Mouse (Mus musculus) forebrain, embryonic 11.5 days (tissue): ENCODE results near the gene Acvrl1. TPM values are rescaled to one million over a fixed set of nuclear protein-coding genes. Genes with fewer than 3 reads are reported as not detected.

Experiments used
- ATAC-seq: fragments of 200-750 bp; cut with Nextera tagmentation; replicated peaks from 2 replicates; pipeline ENCODE4 v1.8.0; 2017; ENCODE audit warnings: moderate TSS enrichment; ENCODE audit not compliant: low FRiP score
- DNase-seq: peaks from one replicate; pipeline ENCODE4 v3.0.0-alpha.2; 2017; ENCODE audit warnings: low spot score
- H3K27ac ChIP-seq: fragments of 300-500 bp; sonication (generic); 2 replicates; pipeline ENCODE4 v1.5.1; 2014; ENCODE audit warnings: low read depth, low read length
- H3K27me3 ChIP-seq: fragments of 300-500 bp; sonication (generic); 2 replicates; pipeline ENCODE4 v1.6.1; 2014; ENCODE audit warnings: mild to moderate bottlenecking, low read length, mixed read lengths; ENCODE audit not compliant: control insufficient read depth, insufficient read depth
- H3K36me3 ChIP-seq: fragments of 300-500 bp; sonication (generic); 2 replicates; pipeline ENCODE4 v1.6.1; 2014; ENCODE audit warnings: mild to moderate bottlenecking, low read length, moderate library complexity, mixed read lengths; ENCODE audit not compliant: control insufficient read depth, insufficient read depth
- H3K4me1 ChIP-seq: fragments of 300-500 bp; sonication (generic); replicated peaks from 2 replicates; pipeline ENCODE4 v1.6.1; 2014; ENCODE audit warnings: low read length, mixed read lengths; ENCODE audit not compliant: control insufficient read depth, insufficient read depth
- H3K4me2 ChIP-seq: fragments of 300-500 bp; sonication (generic); 2 replicates; pipeline ENCODE4 v1.6.1; 2014; ENCODE audit warnings: low read depth, mild to moderate bottlenecking, low read length, moderate library complexity, mixed read lengths; ENCODE audit not compliant: severe bottlenecking
- H3K4me3 ChIP-seq: fragments of 300-500 bp; sonication (generic); 2 replicates; pipeline ENCODE4 v1.5.1; 2014; ENCODE audit warnings: low read depth, low read length
- H3K9ac ChIP-seq: fragments of 300-500 bp; sonication (generic); 2 replicates; pipeline ENCODE4 v1.6.1; 2014; ENCODE audit warnings: low read length
- H3K9me3 ChIP-seq: fragments of 300-500 bp; sonication (generic); 2 replicates; pipeline ENCODE4 v1.6.1; 2016; ENCODE audit warnings: low read length, mixed read lengths; ENCODE audit not compliant: control insufficient read depth
- WGBS: fragments of 180-500 bp; shearing (Covaris S2); extraction: QIAGEN DNeasy Blood & Tissue Kit; methylation state at CpG from one replicate; pipeline ENCODE4 v1.1.7; 2014; 5-methylcytosine and 5-hydroxymethylcytosine counted together
- polyA plus RNA-seq: library from polyadenylated mRNA; unstranded; fragments of >200 nt; fragmentation: Nextera tagmentation; extraction: Ambion mirVana; gene quantifications from 2 replicates; pipeline ENCODE4 v1.2.1, GENCODE M21; 2014

Gene Acvrl1
- polyA plus RNA-seq, 1 experiment from 2014 or later: 7.2 TPM

GRCm38 (mm10) chr15:101181500-101181899, 53.2 kb downstream of the Acvrl1 start:
- Histone ChIP-seq H3K4me2 (no peak overlapping the region), H3K27ac (no peak overlapping the region)

GRCm38 (mm10) chr15:101182676-101183075, 54.4 kb downstream of the Acvrl1 start:
- H3K4me3 ChIP-seq: no peak overlapping the region
- H3K4me2 ChIP-seq: no peak overlapping the region
- DNase-seq (no peak), ATAC-seq (no peak)
- peaks cover 9% of the 10 kb centered on the region; the same call in 1 of the 2 replicates for H3K4me1 ChIP-seq
- no peaks in the 10 kb centered on the region for H3K27me3 ChIP-seq
- no peak overlapping the region for H3K27ac ChIP-seq
- no peak overlapping the region for H3K9ac ChIP-seq
- H3K9me3 ChIP-seq: no peaks in the 10 kb centered on the region
- 80% methylated on average over 5 of the region's 5 CpGs for WGBS
- H3K36me3 ChIP-seq: peaks cover 5% of the 10 kb centered on the region

More at GRCm38 (mm10) chr15:101181500-101181899, 53.2 kb downstream of the Acvrl1 start:
- peaks cover 5% of the 10 kb centered on the region for H3K36me3 ChIP-seq
- H3K4me1 ChIP-seq: peaks cover 15% of the 10 kb centered on the region; the same call in 1 of the 2 replicates
- H3K4me3 ChIP-seq: no peak overlapping the region
- H3K9ac ChIP-seq: no peak overlapping the region
- WGBS: 17% methylated on average over 4 of the region's 4 CpGs
- no peaks in the 10 kb centered on the region for H3K9me3 ChIP-seq
- no peak for DNase-seq
- ATAC-seq: no peak
- H3K27me3 ChIP-seq: no peaks in the 10 kb centered on the region

GRCm38 (mm10) chr15:101184300-101184699, 56.0 kb downstream of the Acvrl1 start:
- H3K4me1 ChIP-seq: peaks cover 9% of the 10 kb centered on the region; the same call in 1 of the 2 replicates
- ATAC-seq: no peak
- no peak overlapping the region for H3K9ac ChIP-seq
- H3K27ac ChIP-seq: no peak overlapping the region
- H3K4me3 ChIP-seq: no peak overlapping the region
- no peaks in the 10 kb centered on the region for H3K9me3 ChIP-seq
- H3K27me3 ChIP-seq: no peaks in the 10 kb centered on the region
- H3K4me2 ChIP-seq: no peak overlapping the region
- 96% methylated on average over 8 of the region's 8 CpGs for WGBS
- DNase-seq: no peak
- peaks cover 5% of the 10 kb centered on the region for H3K36me3 ChIP-seq

GRCm38 (mm10) chr15:101185549-101185948, 57.2 kb downstream of the Acvrl1 start:
- Histone ChIP-seq H3K4me2 (no peak overlapping the region), H3K4me1 (peaks cover 8% of the 10 kb centered on the region; the same call in 1 of the 2 replicates), H3K27ac (no peak overlapping the region), H3K4me3 (no peak overlapping the region), H3K27me3 (no peaks in the 10 kb centered on the region), H3K9me3 (no peaks in the 10 kb centered on the region), H3K36me3 (peaks cover 5% of the 10 kb centered on the region), H3K9ac (no peak overlapping the region)
- no peak for ATAC-seq
- DNase-seq: no peak
- WGBS: 94% methylated on average over 3 of the region's 3 CpGs

GRCm38 (mm10) chr15:101187907-101188306, 59.6 kb downstream of the Acvrl1 start:
- ATAC-seq (no peak), DNase-seq (no peak)
- H3K27ac ChIP-seq: no peak overlapping the region
- H3K36me3 ChIP-seq: peaks cover 5% of the 10 kb centered on the region
- WGBS: 84% methylated on average over 5 of the region's 5 CpGs
- H3K4me3 ChIP-seq: no peak overlapping the region
- H3K9ac ChIP-seq: no peak overlapping the region
- no peaks in the 10 kb centered on the region for H3K27me3 ChIP-seq
- H3K9me3 ChIP-seq: no peaks in the 10 kb centered on the region
- H3K4me2 ChIP-seq: no peak overlapping the region
- H3K4me1 ChIP-seq: peaks cover 18% of the 10 kb centered on the region; the same call in 1 of the 2 replicates

- DNase-seq (no peak), ATAC-seq (no peak)
- no peak overlapping the region for H3K27ac ChIP-seq
- no peaks in the 10 kb centered on the region for H3K27me3 ChIP-seq
- H3K4me2 ChIP-seq: no peak overlapping the region
- 80% methylated on average over 10 of the region's 10 CpGs for WGBS
- H3K4me3 ChIP-seq: no peak overlapping the region
- no peaks in the 10 kb centered on the region for H3K9me3 ChIP-seq
- no peak overlapping the region for H3K9ac ChIP-seq
- peaks cover 18% of the 10 kb centered on the region; the same call in 1 of the 2 replicates for H3K4me1 ChIP-seq
- H3K36me3 ChIP-seq: peaks cover 9% of the 10 kb centered on the region
These were observed 61.8 kb downstream of the Acvrl1 start for GRCm38 (mm10) chr15:101189981-101190761.

- ATAC-seq: no peak
- Histone ChIP-seq H3K4me3 (no peak overlapping the region), H3K9ac (no peak overlapping the region), H3K4me1 (peaks cover 18% of the 10 kb centered on the region; the same call in 1 of the 2 replicates), H3K27me3 (no peaks in the 10 kb centered on the region), H3K27ac (no peak overlapping the region), H3K36me3 (peaks cover 11% of the 10 kb centered on the region; the same call in 1 of the 2 replicates), H3K4me2 (no peak overlapping the region), H3K9me3 (no peaks in the 10 kb centered on the region)
- DNase-seq: no peak
- 80% methylated on average over 5 of the region's 5 CpGs for WGBS
These were observed 62.4 kb downstream of the Acvrl1 start for GRCm38 (mm10) chr15:101190762-101191150.

- 17% methylated on average over 13 of the region's 13 CpGs for WGBS
- Histone ChIP-seq H3K9me3 (no peaks in the 10 kb centered on the region; the same call in 1 of the 2 replicates), H3K4me2 (no peak overlapping the region), H3K27me3 (no peaks in the 10 kb centered on the region), H3K4me1 (peaks cover 18% of the 10 kb centered on the region; the same call in 1 of the 2 replicates), H3K36me3 (peaks cover 14% of the 10 kb centered on the region; the same call in 1 of the 2 replicates), H3K27ac (peak overlapping the region; percentile 62; the same call in 1 of the 2 replicates), H3K9ac (no peak overlapping the region), H3K4me3 (no peak overlapping the region)
- ATAC-seq (peak; percentile 83), DNase-seq (peak; percentile 80)
These were observed 63.3 kb downstream of the Acvrl1 start for GRCm38 (mm10) chr15:101191459-101192259.
